Mouse (Mus musculus) midbrain, embryonic 14.5 days (tissue): ENCODE measurements around the gene Sh3rf3. TPM values are rescaled to one million over a fixed set of nuclear protein-coding genes. Genes with fewer than 3 reads are reported as not detected.
"Not testable (repeated sequence)": the region's sequence is repeated elsewhere in the genome, so short reads cannot be mapped to it uniquely, and the experiment has no call there.

ENCODE experiments used
- ATAC-seq: fragments of 200-750 bp; cut with Nextera tagmentation; 2 replicates; pipeline ENCODE4 v1.8.0; 2017; ENCODE audit warnings: moderate number of reproducible peaks, moderate library complexity; ENCODE audit not compliant: low FRiP score, low TSS enrichment
- DNase-seq: peaks from one replicate; pipeline ENCODE4 v3.0.0-alpha.2; 2015
- H3K27ac ChIP-seq: fragments of 300-500 bp; sonication (generic); replicated peaks from 2 replicates; pipeline ENCODE4 v1.5.1; 2014; ENCODE audit warnings: mild to moderate bottlenecking, low read depth, low read length, moderate library complexity
- H3K27me3 ChIP-seq: fragments of 300-500 bp; sonication (generic); 2 replicates; pipeline ENCODE4 v1.6.1; 2014; ENCODE audit warnings: low read length, control low read depth, mixed read lengths; ENCODE audit not compliant: control insufficient read depth, insufficient read depth
- H3K36me3 ChIP-seq: fragments of 300-500 bp; sonication (generic); 2 replicates; pipeline ENCODE4 v1.6.1; 2014; ENCODE audit warnings: low read length, control low read depth; ENCODE audit not compliant: control insufficient read depth, insufficient read depth
- H3K4me1 ChIP-seq: fragments of 300-500 bp; sonication (generic); 2 replicates; pipeline ENCODE4 v1.6.1; 2014; ENCODE audit warnings: mild to moderate bottlenecking, antibody characterized with exemption, low read length, control low read depth; ENCODE audit not compliant: control insufficient read depth, insufficient read depth
- H3K4me2 ChIP-seq: fragments of 300-500 bp; sonication (generic); 2 replicates; pipeline ENCODE4 v1.6.1; 2014; ENCODE audit warnings: mild to moderate bottlenecking, low read length, moderate library complexity
- H3K4me3 ChIP-seq: fragments of 300-500 bp; sonication (generic); replicated peaks from 2 replicates; pipeline ENCODE4 v1.5.1; 2014; ENCODE audit warnings: low read depth, low read length
- H3K9ac ChIP-seq: fragments of 300-500 bp; sonication (generic); replicated peaks from 2 replicates; pipeline ENCODE4 v1.6.1; 2014; ENCODE audit warnings: mild to moderate bottlenecking, low read length, moderate library complexity
- H3K9me3 ChIP-seq: fragments of 300-500 bp; sonication (generic); 2 replicates; pipeline ENCODE4 v1.6.1; 2016; ENCODE audit warnings: low read length, control low read depth, mixed read lengths; ENCODE audit not compliant: control insufficient read depth
- WGBS: fragments of 180-500 bp; shearing (Covaris S2); extraction: QIAGEN DNeasy Blood & Tissue Kit; methylation state at CpG from one replicate; pipeline ENCODE4 v1.1.7; 2014; 5-methylcytosine and 5-hydroxymethylcytosine counted together
- polyA plus RNA-seq: library from polyadenylated mRNA; unstranded; fragments of >200 nt; fragmentation: Nextera tagmentation; extraction: Ambion mirVana; gene quantifications from 2 replicates; pipeline ENCODE4 v1.2.1, GENCODE M21; 2014

Gene Sh3rf3
- polyA plus RNA-seq, 1 experiment from 2014 or later, result 2.4 TPM

DNA sequence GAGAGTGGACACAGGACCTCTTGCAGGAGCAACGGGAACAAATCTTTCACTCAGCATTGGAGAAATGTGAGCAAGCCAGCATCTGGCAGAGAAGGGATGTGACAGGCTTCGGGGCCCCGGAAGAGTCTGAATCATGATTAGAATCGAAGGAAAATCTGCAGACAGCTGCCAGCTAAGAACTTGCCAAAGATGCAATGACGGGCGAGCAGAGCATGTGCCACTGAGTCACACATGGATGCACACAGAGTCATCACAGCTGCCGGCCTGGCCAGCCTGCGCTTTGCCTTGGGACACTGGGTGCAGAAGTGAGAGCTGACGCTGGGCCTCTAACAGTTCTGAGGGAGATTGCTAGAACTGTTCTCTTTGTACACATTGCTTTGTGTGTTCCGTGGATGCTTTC, 264.8 kb downstream of the Sh3rf3 start:
- no peaks in the 10 kb centered on the region for H3K36me3 ChIP-seq
- no peaks in the 10 kb centered on the region for H3K4me1 ChIP-seq
- ATAC-seq (no peak), DNase-seq (no peak)
- H3K27me3 ChIP-seq, result no peaks in the 10 kb centered on the region
- no peak overlapping the region for H3K4me3 ChIP-seq
- no peak overlapping the region for H3K27ac ChIP-seq
- 61% methylated on average over 10 of the region's 10 CpGs for WGBS
- no peak overlapping the region for H3K4me2 ChIP-seq
- H3K9me3 ChIP-seq, result no peaks in the 10 kb centered on the region
- H3K9ac ChIP-seq, result no peak overlapping the region

DNA sequence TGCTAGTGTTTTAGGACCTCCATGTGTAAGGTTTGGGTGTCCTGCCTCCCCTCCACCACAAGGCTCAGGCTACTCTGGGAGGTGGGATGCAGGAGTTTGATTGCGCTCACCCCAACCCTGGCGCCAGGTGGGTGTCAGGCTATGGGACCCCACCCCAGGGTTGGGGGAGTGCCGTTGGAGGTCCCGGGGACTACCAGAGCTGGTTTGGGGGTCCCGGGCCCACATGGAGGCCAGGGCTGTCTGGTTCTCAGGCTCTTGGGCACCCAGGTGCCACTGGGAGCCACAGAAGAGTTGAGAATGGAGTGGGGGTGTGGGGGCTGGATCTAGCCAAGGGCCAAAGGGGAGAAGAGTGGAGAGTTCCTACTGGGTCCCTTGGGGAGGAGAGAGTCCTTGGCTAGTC, 272.4 kb downstream of the Sh3rf3 start:
- no peaks in the 10 kb centered on the region for H3K27me3 ChIP-seq
- no peak overlapping the region for H3K9ac ChIP-seq
- no peak overlapping the region for H3K4me2 ChIP-seq
- no peaks in the 10 kb centered on the region for H3K9me3 ChIP-seq
- no peak overlapping the region for H3K27ac ChIP-seq
- 97% methylated on average over 5 of the region's 5 CpGs for WGBS
- no peak overlapping the region for H3K4me3 ChIP-seq
- peaks cover 15% of the 10 kb centered on the region for H3K4me1 ChIP-seq
- ATAC-seq, result no peak
- DNase-seq, result no peak
- no peaks in the 10 kb centered on the region for H3K36me3 ChIP-seq

DNA sequence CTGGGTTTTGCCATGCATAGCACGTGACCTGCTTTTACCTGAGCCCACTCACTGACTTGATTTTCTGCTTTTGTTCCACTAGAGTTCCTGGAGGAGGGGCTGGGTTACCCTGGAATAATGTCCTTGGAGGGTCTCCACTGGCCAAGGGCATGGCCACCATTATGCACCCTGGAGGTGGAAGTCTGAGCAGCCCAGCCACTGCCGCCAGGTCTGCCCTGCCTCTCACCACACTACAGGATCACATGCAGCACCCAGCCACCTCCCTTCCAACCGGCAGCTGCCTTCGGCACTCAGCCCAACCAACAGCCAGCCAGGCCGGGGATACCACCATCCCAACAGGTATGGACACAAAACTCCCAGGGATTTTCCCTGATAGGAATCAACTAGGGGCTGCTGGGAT, 273.4 kb downstream of the Sh3rf3 start:
- DNase-seq, result no peak
- no peak for ATAC-seq

DNA sequence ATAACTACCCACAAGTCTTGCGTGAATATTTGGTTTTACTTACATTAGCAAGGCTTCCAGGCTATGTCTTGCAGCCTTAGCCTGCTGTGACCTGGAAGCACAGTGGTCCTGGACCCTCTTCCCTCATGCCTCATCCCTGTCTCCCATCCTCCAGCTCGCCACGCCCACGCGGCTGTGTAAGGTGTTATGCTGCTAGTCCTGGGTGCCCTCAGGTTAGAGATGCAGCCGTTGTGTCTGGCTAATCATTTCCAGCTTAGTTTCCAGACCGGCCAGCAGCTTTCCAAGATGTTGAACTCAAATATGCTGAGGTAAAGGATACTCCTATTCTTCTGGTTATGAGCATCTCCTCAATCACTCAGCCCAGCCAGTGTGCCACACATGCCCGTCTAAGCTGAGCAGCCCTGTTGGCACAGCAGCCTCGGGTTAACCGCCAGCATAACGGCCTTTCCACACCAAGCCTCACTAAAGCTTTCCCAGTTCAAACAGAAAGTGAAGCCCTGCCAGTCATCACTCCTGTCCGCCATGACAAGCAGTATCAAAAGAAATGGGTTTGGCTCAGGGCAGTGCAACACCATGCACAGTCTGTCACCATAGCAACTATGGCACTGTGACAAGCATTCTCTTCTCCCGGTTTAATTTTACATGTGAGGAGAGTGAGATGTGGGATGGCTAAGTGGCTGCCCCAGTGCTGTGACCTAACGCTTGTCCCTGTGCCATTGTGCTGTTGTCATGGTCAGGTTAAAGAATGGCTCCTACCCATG, 276.9 kb downstream of the Sh3rf3 start:
- Histone ChIP-seq H3K27ac (peak overlapping the region; percentile 83), H3K9me3 (no peaks in the 10 kb centered on the region), H3K9ac (0 out of 2 replicates have a peak overlapping the region, but pooled peaks have one; percentile 27), H3K4me1 (peaks cover 46% of the 10 kb centered on the region), H3K4me2 (peak overlapping the region; percentile 25; the same call in 1 of the 2 replicates), H3K36me3 (no peaks in the 10 kb centered on the region), H3K4me3 (no peak overlapping the region), H3K27me3 (no peaks in the 10 kb centered on the region)
- ATAC-seq (peak; percentile 93), DNase-seq (peak; percentile 90)
- WGBS, result 42% methylated on average over 14 of the region's 14 CpGs

More for the DNA sequence above, 273.4 kb downstream of the Sh3rf3 start:
- Histone ChIP-seq H3K4me1 (peaks cover 24% of the 10 kb centered on the region), H3K4me3 (no peak overlapping the region), H3K36me3 (no peaks in the 10 kb centered on the region), H3K4me2 (no peak overlapping the region), H3K9ac (no peak overlapping the region), H3K27ac (no peak overlapping the region), H3K9me3 (no peaks in the 10 kb centered on the region), H3K27me3 (no peaks in the 10 kb centered on the region)
- 90% methylated on average over 5 of the region's 5 CpGs for WGBS

DNA sequence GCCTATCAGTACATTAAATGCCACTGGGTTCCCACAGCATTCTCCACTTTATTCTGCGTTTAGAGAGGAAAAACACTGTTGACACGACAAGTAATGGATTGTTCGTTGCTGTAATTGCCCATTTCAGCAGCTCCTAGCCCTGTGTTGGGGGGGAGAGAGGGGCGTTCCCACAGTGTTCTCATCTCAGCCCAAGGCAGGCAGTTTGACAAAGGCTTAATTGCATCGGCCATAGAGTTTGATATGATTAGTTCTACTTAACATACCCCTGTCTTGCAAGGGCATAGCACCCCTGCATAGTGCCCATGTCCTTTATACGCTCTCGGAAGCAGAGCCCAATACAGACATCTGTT, 277.4 kb downstream of the Sh3rf3 start:
- no peak for DNase-seq
- Histone ChIP-seq H3K4me1 (peaks cover 46% of the 10 kb centered on the region), H3K27ac (peak overlapping the region; percentile 83), H3K36me3 (no peaks in the 10 kb centered on the region), H3K4me2 (peak overlapping the region; percentile 25; the same call in 1 of the 2 replicates), H3K9me3 (no peaks in the 10 kb centered on the region), H3K4me3 (no peak overlapping the region), H3K9ac (0 out of 2 replicates have a peak overlapping the region, but pooled peaks have one; percentile 27), H3K27me3 (no peaks in the 10 kb centered on the region)
- WGBS, result 8% methylated on average over 7 of the region's 7 CpGs
- peak; percentile 68 for ATAC-seq

DNA sequence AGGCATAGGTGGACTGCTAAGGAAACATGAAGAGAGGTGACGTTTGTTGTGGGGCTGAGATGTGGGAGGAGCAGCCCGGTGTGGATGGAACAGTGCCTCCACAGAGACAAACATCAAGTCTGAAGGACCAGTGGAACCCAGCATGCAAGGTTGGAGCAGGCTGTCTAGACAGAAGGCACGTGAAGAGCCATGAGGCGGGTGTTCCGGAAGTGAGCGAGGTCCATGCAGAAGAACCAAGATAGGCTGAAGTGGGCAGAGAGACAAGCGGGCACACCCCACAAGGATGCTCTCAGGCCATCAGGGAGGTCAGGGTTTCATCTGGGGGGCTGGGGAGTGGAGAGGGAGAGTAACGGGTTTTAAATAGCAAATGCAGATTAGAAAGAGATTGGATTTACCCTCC, 278.4 kb downstream of the Sh3rf3 start:
- DNase-seq, result no peak
- no peak overlapping the region for H3K9ac ChIP-seq
- 93% methylated on average over 8 of the region's 8 CpGs for WGBS
- no peak overlapping the region for H3K27ac ChIP-seq
- no peak overlapping the region for H3K4me3 ChIP-seq
- peaks cover 46% of the 10 kb centered on the region for H3K4me1 ChIP-seq
- no peak for ATAC-seq
- no peaks in the 10 kb centered on the region for H3K27me3 ChIP-seq
- no peaks in the 10 kb centered on the region for H3K9me3 ChIP-seq
- no peaks in the 10 kb centered on the region for H3K36me3 ChIP-seq
- H3K4me2 ChIP-seq, result no peak overlapping the region

DNA sequence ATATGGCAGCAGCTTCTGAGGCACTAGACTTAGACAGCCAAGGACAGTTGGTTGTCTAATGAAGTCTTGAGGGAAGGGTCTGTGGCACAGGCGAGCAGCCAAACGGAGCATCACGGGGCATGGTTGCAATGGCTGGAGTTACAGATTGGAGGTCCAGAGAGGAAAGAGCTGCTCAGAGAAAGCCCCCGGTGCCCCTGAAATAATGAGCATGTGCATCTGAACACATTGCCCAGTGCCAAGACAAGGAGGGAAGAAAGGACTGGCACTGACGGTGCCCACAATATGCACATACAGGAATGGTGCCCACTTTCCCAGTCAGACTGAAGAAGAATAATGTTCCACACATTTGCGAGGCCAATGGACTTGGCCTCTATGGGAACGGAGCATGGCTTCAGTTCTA, 278.8 kb downstream of the Sh3rf3 start:
- Histone ChIP-seq H3K27ac (no peak overlapping the region), H3K4me2 (no peak overlapping the region), H3K9me3 (no peaks in the 10 kb centered on the region), H3K27me3 (no peaks in the 10 kb centered on the region), H3K4me1 (peaks cover 46% of the 10 kb centered on the region), H3K9ac (no peak overlapping the region), H3K36me3 (no peaks in the 10 kb centered on the region), H3K4me3 (no peak overlapping the region)
- WGBS, result 81% methylated on average over 7 of the region's 7 CpGs
- ATAC-seq (no peak), DNase-seq (no peak)

DNA sequence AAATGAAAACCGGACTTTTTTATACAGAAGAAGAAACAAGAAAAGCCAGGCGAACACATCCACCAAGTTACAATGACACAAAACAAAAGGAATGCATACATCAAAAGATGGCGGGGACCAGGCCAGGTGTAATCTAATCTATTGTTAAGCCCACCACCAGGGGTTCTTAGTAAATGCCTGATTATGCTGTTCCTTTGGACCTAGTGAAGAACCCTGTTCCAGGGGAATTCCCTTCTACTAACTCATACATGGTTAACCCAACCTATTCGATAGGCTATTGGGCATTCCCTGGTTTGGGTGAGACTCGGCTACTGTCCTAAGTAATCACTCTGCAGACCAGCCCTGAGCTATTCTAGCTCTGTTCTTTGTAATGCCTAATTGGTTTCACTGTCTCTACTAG, 289.9 kb downstream of the Sh3rf3 start:
- not testable (repeated sequence) for H3K27ac ChIP-seq, ATAC-seq

DNA sequence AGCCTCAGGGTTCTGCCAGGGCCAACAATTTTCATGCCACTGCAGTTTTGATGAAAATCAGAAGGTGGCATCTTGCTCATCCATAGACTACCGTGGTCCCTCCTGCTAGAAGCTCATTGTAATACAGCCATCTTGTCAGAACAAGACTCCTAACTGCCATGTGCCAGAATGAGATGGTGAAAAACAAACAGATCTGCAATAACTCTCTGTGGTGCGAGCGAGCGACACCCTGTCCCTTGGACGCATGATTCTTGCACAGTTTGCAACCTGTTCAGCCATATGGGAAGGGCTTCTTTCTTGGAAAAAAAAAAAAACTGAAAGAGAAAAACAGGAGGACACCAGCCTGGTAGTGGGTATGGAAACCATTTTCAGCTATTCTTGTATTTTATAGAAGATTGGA, 291.5 kb downstream of the Sh3rf3 start:
- WGBS, result 92% methylated on average over 5 of the region's 5 CpGs
- H3K4me3 ChIP-seq, result no peak overlapping the region
- no peaks in the 10 kb centered on the region for H3K27me3 ChIP-seq
- no peaks in the 10 kb centered on the region for H3K36me3 ChIP-seq
- no peak overlapping the region for H3K27ac ChIP-seq
- H3K9me3 ChIP-seq, result no peaks in the 10 kb centered on the region
- DNase-seq, result no peak
- no peaks in the 10 kb centered on the region for H3K4me1 ChIP-seq
- H3K4me2 ChIP-seq, result no peak overlapping the region
- no peak for ATAC-seq
- no peak overlapping the region for H3K9ac ChIP-seq

More for the DNA sequence above, 289.9 kb downstream of the Sh3rf3 start:
- H3K4me1 ChIP-seq, DNase-seq, H3K9me3 ChIP-seq, H3K36me3 ChIP-seq, H3K9ac ChIP-seq, H3K27me3 ChIP-seq, H3K4me2 ChIP-seq, H3K4me3 ChIP-seq: not testable (repeated sequence)
- WGBS, result 89% methylated on average over 5 of the region's 5 CpGs
